Mouse (Mus musculus) forebrain, embryonic 15.5 days (tissue): ENCODE measurements around the gene Srrm2. TPM values are rescaled to one million over a fixed set of nuclear protein-coding genes. Genes with fewer than 3 reads are reported as not detected.

Experiments
- ATAC-seq: fragments of 200-750 bp; cut with Nextera tagmentation; replicated peaks from 2 replicates; pipeline ENCODE4 v1.8.0; 2017; ENCODE audit warnings: mild to moderate bottlenecking, moderate TSS enrichment, moderate library complexity
- H3K27ac ChIP-seq: fragments of 300-500 bp; sonication (generic); replicated peaks from 2 replicates; pipeline ENCODE4 v1.5.1; 2015; ENCODE audit warnings: mild to moderate bottlenecking, inconsistent platforms
- H3K27me3 ChIP-seq: fragments of 300-500 bp; sonication (generic); 2 replicates; pipeline ENCODE4 v1.6.1; 2015; ENCODE audit warnings: inconsistent platforms
- H3K36me3 ChIP-seq: fragments of 300-500 bp; sonication (generic); 2 replicates; pipeline ENCODE4 v1.6.1; 2015; ENCODE audit warnings: mild to moderate bottlenecking, inconsistent platforms
- H3K4me1 ChIP-seq: fragments of 300-500 bp; sonication (generic); 2 replicates; pipeline ENCODE4 v1.6.1; 2015; ENCODE audit warnings: inconsistent platforms
- H3K4me2 ChIP-seq: fragments of 300-500 bp; sonication (generic); replicated peaks from 2 replicates; pipeline ENCODE4 v1.6.1; 2015; ENCODE audit warnings: mild to moderate bottlenecking, inconsistent platforms
- H3K4me3 ChIP-seq: fragments of 300-500 bp; sonication (generic); 2 replicates; pipeline ENCODE4 v1.5.1; 2015; ENCODE audit warnings: mild to moderate bottlenecking, inconsistent platforms
- H3K9ac ChIP-seq: fragments of 300-500 bp; sonication (generic); replicated peaks from 2 replicates; pipeline ENCODE4 v1.6.1; 2015; ENCODE audit warnings: mild to moderate bottlenecking, inconsistent platforms
- H3K9me3 ChIP-seq: fragments of 300-500 bp; sonication (generic); 2 replicates; pipeline ENCODE4 v1.6.1; 2016; ENCODE audit warnings: inconsistent platforms
- WGBS: fragments of 180-500 bp; shearing (Covaris S2); methylation state at CpG from one replicate; pipeline ENCODE4 v1.1.7; 2015; ENCODE audit warnings: mixed read lengths; 5-methylcytosine and 5-hydroxymethylcytosine counted together
- microRNA-seq: library from miRNA; unstranded; fragments of <30 nt; microRNA quantifications from one replicate; pipeline ENCODE4, GENCODE M21; 2016
- polyA plus RNA-seq: library from polyadenylated mRNA; unstranded; fragments of >200 nt; fragmentation: Nextera tagmentation; extraction: Ambion mirVana; gene quantifications from 2 replicates; pipeline ENCODE4 v1.2.1, GENCODE M21; 2015

Gene Srrm2
- polyA plus RNA-seq, 1 experiment from 2014 or later = 562 TPM

GRCm38 (mm10) chr17:23850028-23850427, 59.7 kb downstream of the Srrm2 start:
- Histone ChIP-seq H3K27me3 (no peaks in the 10 kb centered on the region), H3K4me1 (no peaks in the 10 kb centered on the region), H3K4me2 (no peak overlapping the region), H3K27ac (no peak overlapping the region), H3K9ac (no peak overlapping the region), H3K9me3 (no peaks in the 10 kb centered on the region), H3K36me3 (no peaks in the 10 kb centered on the region), H3K4me3 (no peak overlapping the region)
- no peak for ATAC-seq
- 63% methylated on average over 2 of the region's 2 CpGs for WGBS

DNA sequence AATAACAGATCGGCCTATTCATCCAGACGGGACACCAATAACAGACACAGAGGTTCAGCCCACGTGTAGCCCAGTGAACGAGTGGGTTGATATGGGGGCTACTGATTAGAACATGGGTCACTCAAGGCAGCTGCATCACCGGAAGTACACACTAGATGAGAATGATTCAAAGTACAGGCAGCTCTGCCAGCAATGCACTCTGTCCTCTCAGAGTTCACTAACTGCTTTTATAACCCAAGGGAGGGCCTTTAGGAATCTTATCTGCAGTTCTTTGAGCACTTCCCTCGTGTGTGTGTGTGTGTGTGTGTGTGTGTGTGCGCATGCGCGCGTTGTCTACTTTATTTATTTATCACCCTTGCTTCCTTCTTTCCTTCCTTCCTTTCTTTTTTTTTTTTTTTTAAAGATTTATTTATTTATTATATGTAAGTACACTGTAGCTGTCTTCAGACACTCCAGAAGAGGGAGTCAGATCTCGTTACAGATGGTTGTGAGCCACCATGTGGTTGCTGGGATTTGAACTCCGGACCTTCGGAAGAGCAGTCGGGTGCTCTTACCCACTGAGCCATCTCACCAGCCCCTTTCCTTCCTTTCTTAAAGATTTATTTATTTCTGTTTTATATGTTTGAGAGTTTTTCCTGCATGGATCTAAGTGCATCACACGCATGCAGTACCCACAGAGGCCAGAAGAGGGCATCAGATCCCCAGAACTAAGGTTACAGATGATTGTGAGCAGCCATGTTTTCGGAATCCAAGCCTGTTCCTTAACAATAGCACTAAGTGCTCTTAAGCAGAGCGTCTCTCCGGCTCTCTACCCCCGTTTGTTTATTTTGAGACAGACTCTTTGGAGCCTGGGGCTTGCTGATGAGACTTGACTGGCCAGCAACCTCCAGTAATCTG, 60.8 kb downstream of the Srrm2 start:
- Histone ChIP-seq H3K27me3 (no peaks in the 10 kb centered on the region), H3K27ac (no peak overlapping the region), H3K9me3 (no peaks in the 10 kb centered on the region), H3K4me3 (no peak overlapping the region), H3K9ac (no peak overlapping the region), H3K36me3 (no peaks in the 10 kb centered on the region), H3K4me2 (no peak overlapping the region), H3K4me1 (no peaks in the 10 kb centered on the region)
- peak; percentile 32; the same call in 1 of the 2 replicates for ATAC-seq
- WGBS = 61% methylated on average over 18 of the region's 19 CpGs

GRCm38 (mm10) chr17:23853292-23853691, 63.0 kb downstream of the Srrm2 start:
- 26% methylated on average over 5 of the region's 5 CpGs for WGBS
- Histone ChIP-seq H3K27me3 (no peaks in the 10 kb centered on the region), H3K36me3 (no peaks in the 10 kb centered on the region), H3K4me1 (no peaks in the 10 kb centered on the region), H3K4me2 (no peak overlapping the region), H3K4me3 (no peak overlapping the region), H3K9ac (no peak overlapping the region), H3K27ac (no peak overlapping the region), H3K9me3 (no peaks in the 10 kb centered on the region)
- ATAC-seq = no peak

GRCm38 (mm10) chr17:23854229-23854765, 64.0 kb downstream of the Srrm2 start:
- 89% methylated on average over 10 of the region's 10 CpGs for WGBS
- H3K27ac ChIP-seq = no peak overlapping the region
- ATAC-seq = no peak
- no peak overlapping the region for H3K4me3 ChIP-seq
- H3K9me3 ChIP-seq = no peaks in the 10 kb centered on the region
- H3K4me1 ChIP-seq = no peaks in the 10 kb centered on the region
- no peak overlapping the region for H3K9ac ChIP-seq
- H3K36me3 ChIP-seq = no peaks in the 10 kb centered on the region
- no peak overlapping the region for H3K4me2 ChIP-seq
- H3K27me3 ChIP-seq = no peaks in the 10 kb centered on the region

- no peaks in the 10 kb centered on the region for H3K4me1 ChIP-seq
- H3K27me3 ChIP-seq = no peaks in the 10 kb centered on the region
- no peaks in the 10 kb centered on the region for H3K9me3 ChIP-seq
- no peak overlapping the region for H3K4me3 ChIP-seq
- ATAC-seq = no peak
- whole genome bisulfite sequencing = 89% methylated on average over 6 of the region's 6 CpGs
- H3K36me3 ChIP-seq = no peaks in the 10 kb centered on the region
- no peak overlapping the region for H3K4me2 ChIP-seq
- H3K9ac ChIP-seq = no peak overlapping the region
- H3K27ac ChIP-seq = no peak overlapping the region
Measured at GRCm38 (mm10) chr17:23857193-23857592, 66.9 kb downstream of the Srrm2 start.

DNA sequence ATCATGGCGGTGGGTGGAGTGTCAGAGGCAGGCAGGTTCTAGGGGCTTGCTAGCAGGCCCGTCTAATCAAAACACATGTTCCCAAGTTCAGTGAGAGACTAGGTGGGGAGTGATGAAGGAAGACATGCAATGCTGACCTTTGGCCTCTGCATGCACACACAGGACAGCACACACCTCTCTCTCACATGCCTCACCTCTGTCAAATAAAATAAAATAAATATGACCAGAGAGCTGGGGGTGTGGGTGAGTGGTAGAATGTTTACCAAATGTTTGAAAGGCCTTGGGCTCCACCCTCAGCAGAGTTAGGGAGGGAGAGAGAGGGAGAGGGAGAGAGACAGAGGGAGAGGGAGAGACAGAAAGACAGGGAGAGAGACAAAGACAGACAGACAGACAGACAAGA, 67.6 kb downstream of the Srrm2 start:
- Histone ChIP-seq H3K36me3 (no peaks in the 10 kb centered on the region), H3K27me3 (no peaks in the 10 kb centered on the region), H3K4me2 (no peak overlapping the region), H3K9ac (no peak overlapping the region), H3K27ac (no peak overlapping the region), H3K4me1 (no peaks in the 10 kb centered on the region), H3K4me3 (no peak overlapping the region), H3K9me3 (no peaks in the 10 kb centered on the region)
- no peak for ATAC-seq
- WGBS = 80% methylated on average over 2 of the region's 2 CpGs

DNA sequence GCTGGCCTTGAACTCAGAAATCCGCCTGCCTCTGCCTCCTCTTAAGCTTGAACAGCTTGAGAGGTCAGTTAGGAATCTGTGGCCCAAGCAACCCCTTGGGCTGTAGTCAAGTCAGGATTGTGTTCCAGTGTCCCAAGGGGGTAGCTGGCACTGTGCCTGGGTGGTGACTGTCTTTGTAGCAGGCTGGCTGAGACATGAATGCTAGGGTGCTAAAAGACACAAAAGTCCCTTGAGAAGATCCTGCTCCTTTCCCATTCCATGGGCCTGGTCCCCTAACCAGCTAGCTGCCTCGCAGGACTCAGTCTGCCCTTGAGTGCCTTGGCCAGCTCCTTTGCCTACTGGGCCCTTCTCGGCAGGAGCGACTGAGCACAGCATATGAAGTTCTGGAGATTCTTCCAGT, 72.6 kb downstream of the Srrm2 start:
- ATAC-seq = no peak
- Histone ChIP-seq H3K9ac (no peak overlapping the region), H3K27ac (no peak overlapping the region), H3K4me3 (no peak overlapping the region), H3K4me1 (no peaks in the 10 kb centered on the region), H3K36me3 (no peaks in the 10 kb centered on the region), H3K4me2 (no peak overlapping the region), H3K9me3 (no peaks in the 10 kb centered on the region), H3K27me3 (no peaks in the 10 kb centered on the region)
- whole genome bisulfite sequencing = 80% methylated on average over 4 of the region's 4 CpGs

DNA sequence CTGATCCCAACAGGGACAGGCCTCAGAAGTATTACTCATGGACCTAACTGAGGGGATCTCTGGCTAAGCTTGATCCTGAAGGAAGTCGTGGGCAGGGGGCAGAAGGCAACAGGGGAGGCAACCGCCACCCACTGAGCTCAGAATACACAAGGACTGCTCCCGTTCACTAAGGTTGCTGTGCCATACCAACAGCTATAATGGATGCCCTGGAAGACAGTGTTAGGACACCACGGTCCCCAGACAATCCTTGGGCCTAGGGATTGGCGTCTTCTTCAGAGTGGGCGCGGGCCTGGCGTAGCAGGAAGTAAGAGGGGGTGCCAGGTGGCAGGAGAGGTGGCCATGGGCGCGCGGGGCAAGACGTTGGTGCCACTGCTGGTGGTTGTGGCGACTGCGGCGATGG, 77.4 kb downstream of the Srrm2 start, which contains the start of gene Prss21:
TSS of gene Prss21 (plus strand) at position 301 of the 400 bp plus-strand sequence.
- Histone ChIP-seq H3K4me3 (no peak within 1 kb of the TSS), H3K27ac (no peak within 1 kb of the TSS), H3K36me3 (no peaks in the 10 kb centered on the region), H3K4me1 (no peaks in the 10 kb centered on the region), H3K9ac (no peak within 1 kb of the TSS), H3K4me2 (no peak within 1 kb of the TSS), H3K27me3 (no peaks in the 10 kb centered on the region), H3K9me3 (no peaks in the 10 kb centered on the region)
- 86% methylated on average over 15 of the region's 15 CpGs for WGBS
- no peak for ATAC-seq

GRCm38 (mm10) chr17:23868513-23868912, 78.2 kb downstream of the Srrm2 start:
- no peaks in the 10 kb centered on the region for H3K9me3 ChIP-seq
- H3K36me3 ChIP-seq = no peaks in the 10 kb centered on the region
- no peak overlapping the region for H3K9ac ChIP-seq
- ATAC-seq = no peak
- WGBS = 94% methylated on average over 11 of the region's 11 CpGs
- no peaks in the 10 kb centered on the region for H3K27me3 ChIP-seq
- no peaks in the 10 kb centered on the region for H3K4me1 ChIP-seq
- no peak overlapping the region for H3K27ac ChIP-seq
- no peak overlapping the region for H3K4me2 ChIP-seq
- H3K4me3 ChIP-seq = no peak overlapping the region

Small RNAs within 50 kb of the gene (microRNA-seq; reads per million reads assigned to microRNA genes)
- 1.8 reads per million for gene Mir5125

Other genes with a start within 250 kb of the Srrm2 start
- 21.0 and 21.5 TPM in 2 replicates for gene Zfp213, start 226.3 kb upstream of the Srrm2 start, polyA plus RNA-seq
- gene Zfp13, start 191.0 kb upstream of the Srrm2 start, polyA plus RNA-seq = 26.9 and 30.2 TPM in 2 replicates
- not detected in 2 replicates for gene Zscan10, start 189.7 kb upstream of the Srrm2 start, polyA plus RNA-seq
- gene Mmp25, start 145.3 kb upstream of the Srrm2 start, polyA plus RNA-seq = 1.3 and 1.7 TPM in 2 replicates
- 0.22 TPM in 1 of 2 replicates, not detected in the other for gene Bicdl2, start 130.0 kb upstream of the Srrm2 start, polyA plus RNA-seq
- 90.3 and 92.0 TPM in 2 replicates for gene Hcfc1r1, start 116.9 kb upstream of the Srrm2 start, polyA plus RNA-seq
- gene Thoc6, start 116.7 kb upstream of the Srrm2 start, polyA plus RNA-seq = 39.4 and 39.5 TPM in 2 replicates
- 3.6 and 5.5 TPM in 2 replicates for gene Tnfrsf12a, start 113.1 kb upstream of the Srrm2 start, polyA plus RNA-seq
- gene Cldn6, start 111.3 kb upstream of the Srrm2 start, polyA plus RNA-seq = 0.42 and 0.50 TPM in 2 replicates
- gene Cldn9, start 106.5 kb upstream of the Srrm2 start, polyA plus RNA-seq = 1.2 TPM in 2 replicates
- not detected in 2 replicates for gene 1520401A03Rik, start 67.7 kb upstream of the Srrm2 start, polyA plus RNA-seq
- gene Pkmyt1, start 64.2 kb upstream of the Srrm2 start, polyA plus RNA-seq = 26.7 and 28.4 TPM in 2 replicates
- 39.4 and 39.7 TPM in 2 replicates for gene Paqr4, start 49.7 kb upstream of the Srrm2 start, polyA plus RNA-seq
- 0.48 and 0.50 TPM in 2 replicates for gene Kremen2, start 44.7 kb upstream of the Srrm2 start, polyA plus RNA-seq
- gene Flywch1, start 18.9 kb upstream of the Srrm2 start, polyA plus RNA-seq = 162 and 164 TPM in 2 replicates
- 30.7 and 31.9 TPM in 2 replicates for gene Flywch2, start 4.5 kb upstream of the Srrm2 start, polyA plus RNA-seq
- 1,149 and 1,206 TPM in 2 replicates for gene Elob, start 38.6 kb downstream of the Srrm2 start, polyA plus RNA-seq
- gene Prss33, start 45.5 kb downstream of the Srrm2 start, polyA plus RNA-seq = not detected in 2 replicates
- gene Prss32, start 53.3 kb downstream of the Srrm2 start, polyA plus RNA-seq = not detected in 2 replicates
- gene Prss41, start 53.6 kb downstream of the Srrm2 start, polyA plus RNA-seq = 0.52 and 1.0 TPM in 2 replicates
- gene Prss21, start 77.5 kb downstream of the Srrm2 start, polyA plus RNA-seq = not detected in 2 replicates
- not detected in 2 replicates for gene Dcpp1, start 90.3 kb downstream of the Srrm2 start, polyA plus RNA-seq
- gene Dcpp2, start 90.3 kb downstream of the Srrm2 start, polyA plus RNA-seq = not detected in 2 replicates
- not detected in 2 replicates for gene Dcpp3, start 126.9 kb downstream of the Srrm2 start, polyA plus RNA-seq
- not detected in 2 replicates for gene Sbp, start 151.1 kb downstream of the Srrm2 start, polyA plus RNA-seq
- not detected in 2 replicates for gene Sbpl, start 164.7 kb downstream of the Srrm2 start, polyA plus RNA-seq
- not detected in 2 replicates for gene Prss30, start 190.0 kb downstream of the Srrm2 start, polyA plus RNA-seq
- not detected in 2 replicates for gene Prss22, start 207.6 kb downstream of the Srrm2 start, polyA plus RNA-seq
- 0.23 and 0.24 TPM in 2 replicates for gene Prss27, start 247.6 kb downstream of the Srrm2 start, polyA plus RNA-seq